Mouse (Mus musculus) limb, embryonic 12.5 days (tissue): ENCODE results near the gene Gpr156. TPM values are rescaled to one million over a fixed set of nuclear protein-coding genes. Genes with fewer than 3 reads are reported as not detected.
A peak's percentile ranks its signal among the peaks of the same experiment; 100 is the strongest.

Source experiments
- ATAC-seq: fragments of 200-750 bp; cut with Nextera tagmentation; 2 replicates; pipeline ENCODE4 v1.8.0; 2017; ENCODE audit warnings: low read depth, moderate TSS enrichment; ENCODE audit not compliant: insufficient number of reproducible peaks, insufficient read depth, low FRiP score, low TSS enrichment
- H3K27ac ChIP-seq: fragments of 300-500 bp; sonication (generic); 2 replicates; pipeline ENCODE4 v1.5.1; 2016; ENCODE audit warnings: mild to moderate bottlenecking, moderate library complexity
- H3K27me3 ChIP-seq: fragments of 300-500 bp; sonication (generic); 2 replicates; pipeline ENCODE4 v1.6.1; 2016; ENCODE audit warnings: mild to moderate bottlenecking, moderate library complexity
- H3K36me3 ChIP-seq: fragments of 300-500 bp; sonication (generic); 2 replicates; pipeline ENCODE4 v1.6.1; 2016; ENCODE audit warnings: mild to moderate bottlenecking, moderate library complexity
- H3K4me1 ChIP-seq: fragments of 300-500 bp; sonication (generic); replicated peaks from 2 replicates; pipeline ENCODE4 v1.6.1; 2016
- H3K4me2 ChIP-seq: fragments of 300-500 bp; sonication (generic); 2 replicates; pipeline ENCODE4 v1.6.1; 2016; ENCODE audit warnings: mild to moderate bottlenecking, moderate library complexity
- H3K4me3 ChIP-seq: fragments of 300-500 bp; sonication (generic); replicated peaks from 2 replicates; pipeline ENCODE4 v1.5.1; 2016; ENCODE audit warnings: mild to moderate bottlenecking
- H3K9ac ChIP-seq: fragments of 300-500 bp; sonication (generic); replicated peaks from 2 replicates; pipeline ENCODE4 v1.6.1; 2016; ENCODE audit warnings: mild to moderate bottlenecking, moderate library complexity
- H3K9me3 ChIP-seq: fragments of 300-500 bp; sonication (generic); 2 replicates; pipeline ENCODE4 v1.6.1; 2016; ENCODE audit warnings: mild to moderate bottlenecking, moderate library complexity
- WGBS: fragments of 180-500 bp; shearing (Covaris S2); methylation state at CpG from one replicate; pipeline ENCODE4 v1.1.7; 2016; 5-methylcytosine and 5-hydroxymethylcytosine counted together
- polyA plus RNA-seq: library from polyadenylated mRNA; unstranded; fragments of >200 nt; fragmentation: Nextera tagmentation; extraction: Ambion mirVana; gene quantifications from 2 replicates; pipeline ENCODE4 v1.2.1, GENCODE M21; 2016

Gene Gpr156
- polyA plus RNA-seq, 1 experiment from 2014 or later: 1.5 TPM

DNA sequence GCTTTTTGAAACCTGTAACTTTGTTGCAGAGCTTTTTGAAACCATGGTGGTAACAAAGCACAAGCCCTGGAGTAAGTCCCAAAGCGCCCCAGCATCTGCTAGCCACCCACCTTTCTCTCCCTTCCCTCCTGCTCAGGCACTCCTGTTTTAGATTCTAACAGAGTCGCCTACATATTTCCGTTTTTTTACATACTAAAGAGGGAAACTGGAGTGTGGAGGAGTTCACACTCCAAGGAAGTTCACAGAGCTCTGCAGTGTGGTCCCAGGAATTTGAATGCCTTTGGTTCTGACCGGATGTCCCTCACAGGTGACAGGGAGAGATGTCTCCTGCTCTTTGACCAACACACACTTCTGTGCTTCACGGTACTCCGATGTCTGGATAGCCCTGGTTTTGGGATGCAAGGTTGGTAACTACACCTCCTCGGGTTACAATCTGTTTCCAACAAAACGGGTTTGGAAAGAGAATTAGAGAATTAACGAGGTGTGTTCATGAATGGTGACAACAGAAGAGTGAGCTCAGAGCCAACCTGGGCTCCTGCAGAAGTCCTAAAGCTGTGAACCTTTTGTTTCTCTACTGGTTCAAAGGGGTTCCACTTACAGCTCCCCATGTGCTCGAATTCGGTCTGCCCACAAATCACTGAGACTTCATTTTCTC lies 72.0 kb downstream of the Gpr156 start:
- Histone ChIP-seq H3K27ac (no peak overlapping the region), H3K4me3 (no peak overlapping the region), H3K9me3 (no peaks in the 10 kb centered on the region), H3K36me3 (no peaks in the 10 kb centered on the region), H3K4me1 (peaks cover 30% of the 10 kb centered on the region), H3K9ac (no peak overlapping the region), H3K4me2 (no peak overlapping the region), H3K27me3 (no peaks in the 10 kb centered on the region)
- no peak for ATAC-seq
- WGBS: 28% methylated on average over 11 of the region's 11 CpGs

DNA sequence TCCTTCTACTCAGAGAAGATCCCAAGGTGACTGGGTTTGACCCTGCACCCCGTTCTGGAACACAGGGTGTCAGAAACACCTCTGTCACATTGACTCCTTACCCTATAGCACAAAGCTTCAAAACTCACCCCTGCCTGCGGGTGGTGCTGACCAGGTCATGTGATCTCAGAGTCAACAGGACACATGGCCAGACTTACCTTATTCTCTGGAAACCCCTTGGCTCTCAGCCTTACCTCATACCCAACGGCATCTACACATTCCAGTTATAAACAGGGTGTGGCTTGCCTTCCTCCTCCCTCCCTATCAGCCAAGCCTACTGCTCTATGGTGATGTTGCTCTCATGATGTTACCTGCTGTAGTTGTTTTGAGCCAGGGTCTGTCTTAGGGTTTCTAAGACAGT lies 73.5 kb downstream of the Gpr156 start:
- Histone ChIP-seq H3K4me3 (no peak overlapping the region), H3K36me3 (no peaks in the 10 kb centered on the region), H3K9me3 (no peaks in the 10 kb centered on the region), H3K27me3 (no peaks in the 10 kb centered on the region), H3K4me1 (peaks cover 30% of the 10 kb centered on the region), H3K4me2 (no peak overlapping the region), H3K9ac (no peak overlapping the region), H3K27ac (no peak overlapping the region)
- no peak for ATAC-seq
- WGBS: 74% methylated on average over 3 of the region's 3 CpGs

GRCm38 (mm10) chr16:37990553-37991344 lies 74.5 kb downstream of the Gpr156 start:
- H3K27me3 ChIP-seq: no peaks in the 10 kb centered on the region
- H3K27ac ChIP-seq: no peak overlapping the region
- no peak overlapping the region for H3K4me3 ChIP-seq
- no peaks in the 10 kb centered on the region for H3K9me3 ChIP-seq
- peaks cover 30% of the 10 kb centered on the region for H3K4me1 ChIP-seq
- no peak overlapping the region for H3K9ac ChIP-seq
- no peak overlapping the region for H3K4me2 ChIP-seq
- 57% methylated on average over 10 of the region's 10 CpGs for WGBS
- H3K36me3 ChIP-seq: no peaks in the 10 kb centered on the region
- ATAC-seq: no peak

- H3K27ac ChIP-seq: no peak overlapping the region
- no peaks in the 10 kb centered on the region for H3K36me3 ChIP-seq
- no peak overlapping the region for H3K9ac ChIP-seq
- WGBS: 21% methylated on average over 8 of the region's 8 CpGs
- no peak overlapping the region for H3K4me2 ChIP-seq
- H3K4me3 ChIP-seq: no peak overlapping the region
- no peak for ATAC-seq
- H3K9me3 ChIP-seq: no peaks in the 10 kb centered on the region
- no peaks in the 10 kb centered on the region for H3K27me3 ChIP-seq
- peaks cover 31% of the 10 kb centered on the region for H3K4me1 ChIP-seq
Measured at GRCm38 (mm10) chr16:37992806-37993205, 76.5 kb downstream of the Gpr156 start.

GRCm38 (mm10) chr16:37994647-37995046 lies 78.4 kb downstream of the Gpr156 start:
- Histone ChIP-seq H3K4me2 (peak overlapping the region; percentile 23; the same call in 1 of the 2 replicates), H3K9ac (no peak overlapping the region), H3K4me3 (no peak overlapping the region), H3K9me3 (no peaks in the 10 kb centered on the region), H3K36me3 (no peaks in the 10 kb centered on the region), H3K27me3 (no peaks in the 10 kb centered on the region), H3K4me1 (peaks cover 21% of the 10 kb centered on the region), H3K27ac (no peak overlapping the region)
- ATAC-seq: no peak
- WGBS: 19% methylated on average over 12 of the region's 12 CpGs

DNA sequence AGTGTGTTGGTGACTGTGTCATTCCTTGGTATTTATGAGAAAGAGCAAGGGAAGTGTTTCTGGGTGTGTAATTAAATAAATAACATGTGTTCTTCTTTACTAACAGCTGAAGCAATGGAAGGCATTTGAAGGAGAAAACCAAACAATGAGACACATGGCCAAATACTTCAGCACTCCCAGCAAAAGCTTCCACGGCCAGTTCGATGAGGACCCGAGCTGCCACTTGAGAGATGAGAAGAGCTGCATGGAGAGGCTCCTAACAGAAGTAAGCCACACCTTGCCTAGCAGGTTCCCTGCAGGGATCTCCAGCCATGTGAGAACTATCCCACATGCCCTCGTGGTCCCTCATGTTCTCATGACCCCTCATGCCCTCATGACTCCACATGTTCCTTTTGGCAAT lies 81.5 kb downstream of the Gpr156 start:
- no peak overlapping the region for H3K27ac ChIP-seq
- H3K4me3 ChIP-seq: no peak overlapping the region
- no peaks in the 10 kb centered on the region for H3K36me3 ChIP-seq
- H3K9ac ChIP-seq: no peak overlapping the region
- no peaks in the 10 kb centered on the region for H3K9me3 ChIP-seq
- H3K27me3 ChIP-seq: no peaks in the 10 kb centered on the region
- peaks cover 17% of the 10 kb centered on the region; the same call in 1 of the 2 replicates for H3K4me1 ChIP-seq
- 65% methylated on average over 4 of the region's 4 CpGs for WGBS
- no peak for ATAC-seq
- H3K4me2 ChIP-seq: no peak overlapping the region

GRCm38 (mm10) chr16:37999762-38000161 lies 83.5 kb downstream of the Gpr156 start:
- Histone ChIP-seq H3K4me2 (no peak overlapping the region), H3K4me3 (no peak overlapping the region), H3K9ac (no peak overlapping the region), H3K27me3 (no peaks in the 10 kb centered on the region), H3K36me3 (no peaks in the 10 kb centered on the region), H3K4me1 (peaks cover 12% of the 10 kb centered on the region; the same call in 1 of the 2 replicates), H3K9me3 (no peaks in the 10 kb centered on the region), H3K27ac (peak overlapping the region; percentile 69; the same call in 1 of the 2 replicates)
- ATAC-seq: no peak
- WGBS: 88% methylated on average over 1 of the region's 1 CpGs

DNA sequence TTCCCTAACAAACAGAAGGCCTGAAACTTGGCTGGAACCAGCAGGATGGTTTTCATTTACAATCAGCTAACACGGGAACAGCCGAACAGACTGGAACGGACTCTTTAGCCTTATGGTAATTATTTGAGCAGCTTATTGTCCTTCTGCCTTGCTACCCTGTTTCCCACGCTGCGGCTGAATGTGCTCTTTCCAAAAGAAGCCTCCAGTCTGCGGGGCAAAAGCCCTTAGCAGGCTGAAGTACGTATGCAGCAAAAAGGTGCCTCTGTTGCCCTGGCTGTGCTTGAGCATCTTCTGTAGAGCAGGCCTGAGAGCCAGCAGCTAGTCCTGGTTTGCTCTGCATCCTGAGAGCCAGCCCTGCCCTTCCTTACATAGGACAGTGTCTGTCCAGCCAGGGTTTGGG lies 83.9 kb downstream of the Gpr156 start:
- Histone ChIP-seq H3K27ac (peak overlapping the region; percentile 69; the same call in 1 of the 2 replicates), H3K4me2 (no peak overlapping the region), H3K9me3 (no peaks in the 10 kb centered on the region), H3K36me3 (no peaks in the 10 kb centered on the region), H3K27me3 (no peaks in the 10 kb centered on the region), H3K4me3 (no peak overlapping the region), H3K4me1 (peaks cover 12% of the 10 kb centered on the region; the same call in 1 of the 2 replicates), H3K9ac (no peak overlapping the region)
- no peak for ATAC-seq
- WGBS: 47% methylated on average over 7 of the region's 7 CpGs

GRCm38 (mm10) chr16:38001766-38002165 lies 85.5 kb downstream of the Gpr156 start:
- Histone ChIP-seq H3K9me3 (no peaks in the 10 kb centered on the region), H3K4me2 (no peak overlapping the region), H3K27ac (no peak overlapping the region), H3K4me1 (peaks cover 12% of the 10 kb centered on the region; the same call in 1 of the 2 replicates), H3K9ac (no peak overlapping the region), H3K36me3 (no peaks in the 10 kb centered on the region), H3K27me3 (no peaks in the 10 kb centered on the region), H3K4me3 (no peak overlapping the region)
- ATAC-seq: no peak
- WGBS: 44% methylated on average over 2 of the region's 2 CpGs

DNA sequence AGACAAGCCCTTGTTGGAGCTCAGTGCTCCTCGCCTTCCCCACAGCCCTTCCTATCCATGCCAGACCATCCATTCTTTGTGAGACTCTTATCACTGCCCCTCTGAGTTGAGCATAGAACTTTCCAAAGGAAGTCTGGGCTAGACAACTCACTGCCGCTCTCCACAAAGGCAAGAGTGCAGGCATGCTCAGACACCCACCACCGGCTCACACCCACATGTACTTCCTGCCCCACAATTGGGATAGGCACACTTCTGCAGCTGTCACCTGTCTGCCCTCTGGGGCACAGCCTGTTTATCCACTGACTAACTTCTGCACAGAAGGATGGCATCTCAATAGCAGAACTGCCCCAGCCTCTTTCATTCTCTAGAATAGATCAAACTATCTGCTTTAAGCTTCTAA lies 86.2 kb downstream of the Gpr156 start:
- Histone ChIP-seq H3K4me3 (no peak overlapping the region), H3K4me2 (no peak overlapping the region), H3K9ac (no peak overlapping the region), H3K4me1 (peaks cover 11% of the 10 kb centered on the region; the same call in 1 of the 2 replicates), H3K36me3 (no peaks in the 10 kb centered on the region), H3K9me3 (no peaks in the 10 kb centered on the region), H3K27me3 (no peaks in the 10 kb centered on the region), H3K27ac (no peak overlapping the region)
- 76% methylated on average over 3 of the region's 3 CpGs for WGBS
- ATAC-seq: no peak

DNA sequence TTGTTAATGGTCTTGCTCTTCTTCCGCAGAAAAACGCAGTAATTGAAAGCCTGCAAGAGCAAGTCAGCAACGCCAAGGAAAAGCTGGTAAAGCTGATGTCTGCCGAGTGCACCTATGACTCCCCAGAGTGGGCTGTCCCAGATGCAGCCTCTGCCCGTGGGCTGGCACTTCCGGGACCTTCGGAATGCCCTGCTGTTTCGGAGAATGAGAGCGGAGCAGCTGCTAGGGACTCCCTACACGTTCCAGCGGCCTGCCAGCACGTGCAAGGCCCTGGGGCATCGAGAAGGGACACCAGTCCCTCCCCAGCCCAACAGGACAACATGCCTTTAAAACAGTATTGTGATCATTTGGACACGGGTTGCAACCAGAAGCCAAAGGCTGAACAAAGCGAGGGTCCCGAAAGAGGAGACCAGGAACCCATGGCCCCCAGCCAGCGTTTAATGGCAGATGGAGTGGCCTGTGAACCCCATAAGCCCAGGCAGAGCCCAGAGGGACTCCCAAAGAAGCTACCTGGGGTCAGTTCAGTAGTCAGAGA lies 88.3 kb downstream of the Gpr156 start:
- H3K4me3 ChIP-seq: no peak overlapping the region
- H3K36me3 ChIP-seq: no peaks in the 10 kb centered on the region
- peaks cover 7% of the 10 kb centered on the region; the same call in 1 of the 2 replicates for H3K4me1 ChIP-seq
- no peaks in the 10 kb centered on the region for H3K9me3 ChIP-seq
- WGBS: 85% methylated on average over 17 of the region's 17 CpGs
- no peak overlapping the region for H3K4me2 ChIP-seq
- H3K9ac ChIP-seq: no peak overlapping the region
- H3K27me3 ChIP-seq: no peaks in the 10 kb centered on the region
- H3K27ac ChIP-seq: no peak overlapping the region
- ATAC-seq: no peak
